Mouse (Mus musculus) thymus, postnatal 4 days (tissue): ENCODE measurements around the gene Dnaaf1.

Experiments
- DNase-seq: peaks from one replicate; pipeline ENCODE4 v3.0.0; 2021

Dnaaf1 gene

GRCm38 (mm10) chr8:119624916-119625315, 49.9 kb downstream of the Dnaaf1 start:
- no peak for DNase-seq

- no peak for DNase-seq
Observed at GRCm38 (mm10) chr8:119625788-119626187, 50.8 kb downstream of the Dnaaf1 start.

GRCm38 (mm10) chr8:119627199-119627598, 52.2 kb downstream of the Dnaaf1 start:
- no peak for DNase-seq

GRCm38 (mm10) chr8:119627613-119628359, 52.8 kb downstream of the Dnaaf1 start:
- no peak for DNase-seq

GRCm38 (mm10) chr8:119630841-119631240, 55.8 kb downstream of the Dnaaf1 start:
- DNase-seq, result no peak

GRCm38 (mm10) chr8:119632246-119632645, 57.2 kb downstream of the Dnaaf1 start:
- DNase-seq, result no peak

- no peak for DNase-seq
Observed at GRCm38 (mm10) chr8:119632909-119633308, 57.9 kb downstream of the Dnaaf1 start.

GRCm38 (mm10) chr8:119634616-119635336, 59.7 kb downstream of the Dnaaf1 start:
- DNase-seq, result no peak

GRCm38 (mm10) chr8:119635378-119635777, 60.3 kb downstream of the Dnaaf1 start, which contains the start of gene Kcng4:
Kcng4 (minus strand) TSS chr8:119635680.
- no peak for DNase-seq

- DNase-seq, result no peak
Observed at GRCm38 (mm10) chr8:119635958-119636357, 60.9 kb downstream of the Dnaaf1 start.

GRCm38 (mm10) chr8:119636766-119637165, 61.7 kb downstream of the Dnaaf1 start:
- DNase-seq, result no peak

GRCm38 (mm10) chr8:119637381-119637780, 62.3 kb downstream of the Dnaaf1 start:
- DNase-seq, result no peak

- no peak for DNase-seq
Observed at GRCm38 (mm10) chr8:119638261-119638660, 63.2 kb downstream of the Dnaaf1 start.

GRCm38 (mm10) chr8:119639798-119640197, 64.8 kb downstream of the Dnaaf1 start:
- DNase-seq, result no peak

- no peak for DNase-seq
Observed at GRCm38 (mm10) chr8:119641058-119641457, 66.0 kb downstream of the Dnaaf1 start.

GRCm38 (mm10) chr8:119642960-119643359, 67.9 kb downstream of the Dnaaf1 start:
- DNase-seq, result no peak

GRCm38 (mm10) chr8:119644429-119644960, 69.5 kb downstream of the Dnaaf1 start:
- no peak for DNase-seq

- no peak for DNase-seq
Observed at GRCm38 (mm10) chr8:119644981-119645597, 70.1 kb downstream of the Dnaaf1 start.

GRCm38 (mm10) chr8:119646197-119646596, 71.2 kb downstream of the Dnaaf1 start:
- no peak for DNase-seq

- DNase-seq, result no peak
Observed at GRCm38 (mm10) chr8:119646846-119647245, 71.8 kb downstream of the Dnaaf1 start.
